Mouse (Mus musculus) CD4-positive helper T cell, adult 2 months (primary cell): Measurements from ENCODE around the gene Olfr930.

Source experiments
- DNase-seq: peaks from one replicate; pipeline ENCODE4 v3.0.0-alpha.2; 2012; ENCODE audit warnings: low read depth, missing footprints, low spot score

Gene Olfr930

DNA sequence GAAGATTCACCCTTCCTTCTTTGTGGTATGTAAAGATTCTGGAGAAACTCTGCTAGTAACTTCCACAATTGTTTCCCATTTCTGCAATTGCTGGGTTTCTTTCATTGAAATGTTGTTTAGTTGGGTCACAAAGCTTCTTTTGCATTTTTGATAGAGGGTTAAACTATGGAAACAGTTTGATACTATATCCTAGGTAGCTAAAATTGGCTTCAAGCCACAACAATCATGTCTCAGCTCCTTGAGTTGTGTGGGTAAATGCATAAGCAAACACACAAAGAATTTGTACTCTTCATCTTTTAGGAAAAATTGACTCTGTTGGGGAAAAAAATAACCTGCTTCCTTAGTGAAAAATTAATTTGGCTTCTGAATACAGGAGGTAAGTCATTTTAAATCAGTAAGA, at the start of gene Olfr930:
TSS of gene Olfr930 (plus strand) at position 301 of the 400 bp plus-strand sequence.
- no peak for DNase-seq

DNA sequence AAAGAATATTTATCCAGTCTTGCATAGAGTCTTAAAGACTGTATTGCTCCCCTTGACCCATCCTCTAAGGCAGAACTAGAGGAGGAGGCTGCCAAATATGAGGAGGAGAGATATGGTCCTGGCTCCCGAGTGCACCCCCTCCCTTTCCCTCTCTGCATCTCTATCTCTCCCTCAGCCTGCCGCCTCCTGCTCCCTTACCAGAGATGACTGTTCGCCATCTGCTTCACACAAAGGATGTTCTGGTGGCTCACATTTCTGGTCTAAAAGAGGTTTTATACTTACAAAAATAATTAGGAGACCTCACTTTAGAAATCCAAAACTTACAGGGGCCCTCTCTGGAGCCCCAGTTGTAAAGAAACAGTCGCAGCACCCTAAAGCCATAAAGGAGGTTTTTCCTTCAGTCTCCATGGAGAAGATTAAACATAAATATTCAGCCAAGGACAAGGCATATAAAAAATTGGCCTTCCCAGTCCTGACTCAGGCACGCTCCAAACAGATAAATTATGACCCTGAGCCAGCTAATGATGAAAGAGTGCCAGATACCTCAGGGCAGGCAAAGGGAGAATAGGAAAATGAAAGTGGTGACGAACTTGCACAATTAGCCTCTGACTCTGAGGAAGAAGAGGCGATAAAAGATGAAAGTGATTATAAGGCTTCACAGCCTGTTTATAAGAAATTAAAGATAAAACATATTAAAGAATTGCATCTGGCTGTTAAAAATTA, 24.0 kb downstream of the Olfr930 start:
- no peak for DNase-seq

DNA sequence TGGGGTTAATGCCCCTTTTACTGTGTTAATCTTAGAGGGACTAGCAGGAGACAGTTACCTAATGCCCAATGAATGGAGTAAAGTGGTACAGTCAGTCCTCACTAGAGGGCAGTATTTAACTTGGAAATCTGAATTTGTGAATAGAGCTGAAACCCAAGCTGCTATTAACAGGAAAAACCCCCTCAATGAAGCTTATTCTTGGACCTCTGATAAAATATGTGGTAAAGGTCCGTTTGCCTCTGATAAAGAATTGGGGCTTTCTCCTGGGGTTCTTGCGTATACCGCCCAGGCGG, 24.5 kb downstream of the Olfr930 start:
- DNase-seq: no peak

DNA sequence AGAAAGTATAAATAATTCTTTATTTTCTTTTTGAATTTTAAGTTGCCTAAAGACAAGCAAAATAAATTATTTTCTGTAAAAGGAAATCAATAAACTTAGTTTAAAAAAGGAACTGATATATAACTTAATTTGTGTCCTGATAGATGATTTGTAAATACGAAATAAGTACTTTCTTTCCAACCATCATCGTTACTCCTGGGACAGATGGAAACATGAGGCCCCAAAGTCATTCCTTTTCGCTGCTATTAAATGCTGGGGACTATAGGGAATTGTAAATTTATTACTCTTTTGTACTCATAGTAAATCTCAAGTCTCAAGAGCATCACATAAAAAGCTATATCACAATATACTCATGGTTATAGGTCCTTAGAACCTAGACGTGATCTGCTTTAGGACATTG, 42.4 kb downstream of the Olfr930 start, which contains the start of gene Olfr933:
TSS of gene Olfr933 (plus strand) at position 301 of the 400 bp plus-strand sequence.
- no peak for DNase-seq
